Mouse (Mus musculus): ENCODE results near the gene Cfap57. TPM values are rescaled to one million over a fixed set of nuclear protein-coding genes. Genes with fewer than 3 reads are reported as not detected.
"Not testable (repeated sequence)": the region's sequence is repeated elsewhere in the genome, so short reads cannot be mapped to it uniquely, and the experiment has no call there.

Gene Cfap57
- polyA plus RNA-seq, 1 experiment from 2014 or later = 1.5 TPM

- not testable (repeated sequence) for H3K4me1 ChIP-seq (ENCODE audit: control insufficient read depth, insufficient read depth, low read length); H3K4me2 ChIP-seq; H3K27ac ChIP-seq (ENCODE audit: low read depth, low read length); H3K36me3 ChIP-seq (ENCODE audit: control insufficient read depth, insufficient read depth, low read length); H3K4me3 ChIP-seq (ENCODE audit: low read depth, low read length); ATAC-seq (replicated peaks; ENCODE audit: insufficient number of reproducible peaks, low FRiP score, low TSS enrichment); H3K27me3 ChIP-seq (ENCODE audit: control insufficient read depth, insufficient read depth, low read length); H3K9ac ChIP-seq (ENCODE audit: low read depth, low read length); H3K9me3 ChIP-seq (replicated peaks; ENCODE audit: control insufficient read depth, low read length)
- WGBS (ENCODE audit: insufficient replicate concordance) = 84% methylated on average over 22 of the region's 23 CpGs
These were observed 73.0 kb downstream of the Cfap57 start for GRCm38 (mm10) chr4:118547424-118548129.

- Histone ChIP-seq H3K27me3 (ENCODE audit: control insufficient read depth, insufficient read depth, low read length) (peaks cover 10% of the 10 kb centered on the region), H3K4me1 (ENCODE audit: control insufficient read depth, insufficient read depth, low read length) (peaks cover 6% of the 10 kb centered on the region), H3K9ac (ENCODE audit: low read depth, low read length) (no peak overlapping the region), H3K4me3 (ENCODE audit: low read depth, low read length) (no peak overlapping the region), H3K36me3 (ENCODE audit: control insufficient read depth, insufficient read depth, low read length) (no peaks in the 10 kb centered on the region), H3K4me2 (peak overlapping the region; percentile 79), H3K9me3 (replicated peaks; ENCODE audit: control insufficient read depth, low read length) (no peaks in the 10 kb centered on the region), H3K27ac (ENCODE audit: low read depth, low read length) (no peak overlapping the region)
- no peak for ATAC-seq (replicated peaks; ENCODE audit: insufficient number of reproducible peaks, low FRiP score, low TSS enrichment)
- WGBS (ENCODE audit: insufficient replicate concordance) = 77% methylated on average over 14 of the region's 14 CpGs
These were observed 76.0 kb downstream of the Cfap57 start for GRCm38 (mm10) chr4:118544441-118545127.

GRCm38 (mm10) chr4:118543592-118544260, 76.9 kb downstream of the Cfap57 start, which contains the start of gene Tmem125:
Tmem125 (minus strand) TSS chr4:118544044.
- Histone ChIP-seq H3K9me3 (replicated peaks; ENCODE audit: control insufficient read depth, low read length) (no peaks in the 10 kb centered on the region), H3K27me3 (ENCODE audit: control insufficient read depth, insufficient read depth, low read length) (peaks cover 10% of the 10 kb centered on the region), H3K36me3 (ENCODE audit: control insufficient read depth, insufficient read depth, low read length) (no peaks in the 10 kb centered on the region), H3K27ac (ENCODE audit: low read depth, low read length) (no peak within 1 kb of the TSS), H3K4me1 (ENCODE audit: control insufficient read depth, insufficient read depth, low read length) (peaks cover 6% of the 10 kb centered on the region), H3K4me2 (peak within 1 kb of the TSS; percentile 79), H3K4me3 (ENCODE audit: low read depth, low read length) (peak within 1 kb of the TSS; percentile 42), H3K9ac (ENCODE audit: low read depth, low read length) (peak within 1 kb of the TSS; percentile 40; the same call in 1 of the 2 replicates)
- ATAC-seq (replicated peaks; ENCODE audit: insufficient number of reproducible peaks, low FRiP score, low TSS enrichment) = peak; percentile 72
- 1% methylated on average over 24 of the region's 24 CpGs for WGBS (ENCODE audit: insufficient replicate concordance)

GRCm38 (mm10) chr4:118543158-118543530, 77.4 kb downstream of the Cfap57 start:
- Histone ChIP-seq H3K4me1 (ENCODE audit: control insufficient read depth, insufficient read depth, low read length) (peaks cover 6% of the 10 kb centered on the region), H3K27ac (ENCODE audit: low read depth, low read length) (no peak overlapping the region), H3K9me3 (replicated peaks; ENCODE audit: control insufficient read depth, low read length) (no peaks in the 10 kb centered on the region), H3K4me2 (peak overlapping the region; percentile 79), H3K9ac (ENCODE audit: low read depth, low read length) (peak overlapping the region; percentile 40; the same call in 1 of the 2 replicates), H3K4me3 (ENCODE audit: low read depth, low read length) (peak overlapping the region; percentile 42), H3K36me3 (ENCODE audit: control insufficient read depth, insufficient read depth, low read length) (no peaks in the 10 kb centered on the region), H3K27me3 (ENCODE audit: control insufficient read depth, insufficient read depth, low read length) (peaks cover 10% of the 10 kb centered on the region)
- ATAC-seq (replicated peaks; ENCODE audit: insufficient number of reproducible peaks, low FRiP score, low TSS enrichment) = no peak
- 12% methylated on average over 13 of the region's 13 CpGs for WGBS (ENCODE audit: insufficient replicate concordance)

- no peaks in the 10 kb centered on the region for H3K9me3 ChIP-seq (replicated peaks; ENCODE audit: control insufficient read depth, low read length)
- no peak overlapping the region for H3K27ac ChIP-seq (ENCODE audit: low read depth, low read length)
- ATAC-seq (replicated peaks; ENCODE audit: insufficient number of reproducible peaks, low FRiP score, low TSS enrichment) = no peak
- peak overlapping the region; percentile 79 for H3K4me2 ChIP-seq
- peaks cover 6% of the 10 kb centered on the region for H3K4me1 ChIP-seq (ENCODE audit: control insufficient read depth, insufficient read depth, low read length)
- H3K27me3 ChIP-seq (ENCODE audit: control insufficient read depth, insufficient read depth, low read length) = peaks cover 10% of the 10 kb centered on the region
- H3K36me3 ChIP-seq (ENCODE audit: control insufficient read depth, insufficient read depth, low read length) = no peaks in the 10 kb centered on the region
- no peak overlapping the region for H3K9ac ChIP-seq (ENCODE audit: low read depth, low read length)
- H3K4me3 ChIP-seq (ENCODE audit: low read depth, low read length) = peak overlapping the region; percentile 42; the same call in 1 of the 2 replicates
- WGBS (ENCODE audit: insufficient replicate concordance) = 50% methylated on average over 9 of the region's 9 CpGs
These were observed 77.9 kb downstream of the Cfap57 start for GRCm38 (mm10) chr4:118542510-118543157.

GRCm38 (mm10) chr4:118539904-118540303, 80.7 kb downstream of the Cfap57 start:
- no peak for ATAC-seq (replicated peaks; ENCODE audit: insufficient number of reproducible peaks, low FRiP score, low TSS enrichment)
- WGBS (ENCODE audit: insufficient replicate concordance) = 38% methylated on average over 10 of the region's 10 CpGs

GRCm38 (mm10) chr4:118537801-118538200, 82.8 kb downstream of the Cfap57 start:
- 27% methylated on average over 6 of the region's 6 CpGs for WGBS (ENCODE audit: insufficient replicate concordance)

More at GRCm38 (mm10) chr4:118539904-118540303, 80.7 kb downstream of the Cfap57 start:
- Histone ChIP-seq H3K4me3 (ENCODE audit: low read depth, low read length) (no peak overlapping the region), H3K27ac (ENCODE audit: low read depth, low read length) (no peak overlapping the region), H3K4me2 (no peak overlapping the region), H3K9ac (ENCODE audit: low read depth, low read length) (no peak overlapping the region), H3K27me3 (ENCODE audit: control insufficient read depth, insufficient read depth, low read length) (peaks cover 10% of the 10 kb centered on the region), H3K4me1 (ENCODE audit: control insufficient read depth, insufficient read depth, low read length) (peaks cover 6% of the 10 kb centered on the region), H3K36me3 (ENCODE audit: control insufficient read depth, insufficient read depth, low read length) (no peaks in the 10 kb centered on the region), H3K9me3 (replicated peaks; ENCODE audit: control insufficient read depth, low read length) (no peaks in the 10 kb centered on the region)

GRCm38 (mm10) chr4:118535610-118536009, 85.0 kb downstream of the Cfap57 start:
- Histone ChIP-seq H3K27me3 (ENCODE audit: control insufficient read depth, insufficient read depth, low read length) (peaks cover 2% of the 10 kb centered on the region), H3K4me3 (ENCODE audit: low read depth, low read length) (no peak overlapping the region), H3K9ac (ENCODE audit: low read depth, low read length) (no peak overlapping the region), H3K36me3 (ENCODE audit: control insufficient read depth, insufficient read depth, low read length) (no peaks in the 10 kb centered on the region), H3K4me2 (no peak overlapping the region), H3K4me1 (ENCODE audit: control insufficient read depth, insufficient read depth, low read length) (no peaks in the 10 kb centered on the region), H3K27ac (ENCODE audit: low read depth, low read length) (no peak overlapping the region), H3K9me3 (replicated peaks; ENCODE audit: control insufficient read depth, low read length) (no peaks in the 10 kb centered on the region)
- WGBS (ENCODE audit: insufficient replicate concordance) = 81% methylated on average over 6 of the region's 6 CpGs
- no peak for ATAC-seq (replicated peaks; ENCODE audit: insufficient number of reproducible peaks, low FRiP score, low TSS enrichment)

More at GRCm38 (mm10) chr4:118537801-118538200, 82.8 kb downstream of the Cfap57 start:
- H3K27me3 ChIP-seq (ENCODE audit: control insufficient read depth, insufficient read depth, low read length) = peaks cover 10% of the 10 kb centered on the region
- no peak for ATAC-seq (replicated peaks; ENCODE audit: insufficient number of reproducible peaks, low FRiP score, low TSS enrichment)
- peaks cover 4% of the 10 kb centered on the region for H3K4me1 ChIP-seq (ENCODE audit: control insufficient read depth, insufficient read depth, low read length)
- no peak overlapping the region for H3K4me2 ChIP-seq
- H3K9ac ChIP-seq (ENCODE audit: low read depth, low read length) = no peak overlapping the region
- no peak overlapping the region for H3K27ac ChIP-seq (ENCODE audit: low read depth, low read length)
- no peaks in the 10 kb centered on the region for H3K36me3 ChIP-seq (ENCODE audit: control insufficient read depth, insufficient read depth, low read length)
- H3K9me3 ChIP-seq (replicated peaks; ENCODE audit: control insufficient read depth, low read length) = no peaks in the 10 kb centered on the region
- H3K4me3 ChIP-seq (ENCODE audit: low read depth, low read length) = no peak overlapping the region

Data from heart, embryonic 11.5 days (tissue).